Mouse (Mus musculus) kidney, adult 8-10 months (tissue): ENCODE results near the gene Krtap24-1.

Experiments
- DNase-seq, 2 experiments: peaks; one replicate each; pipeline ENCODE4 v3.0.0; 2022

Gene Krtap24-1

GRCm38 (mm10) chr16:88563045-88563913 is 48.8 kb downstream of the Krtap24-1 start, which contains the start of gene Cldn8:
Cldn8 (minus strand) TSS chr16:88563183.
- DNase-seq: peak; percentile 64 to 71

- DNase-seq: no peak
These were observed 50.4 kb downstream of the Krtap24-1 start for GRCm38 (mm10) chr16:88561617-88562164.
